Mouse (Mus musculus): Measurements from ENCODE around the gene Itga3.
A peak's percentile ranks its signal among the peaks of the same experiment; 100 is the strongest.

Gene Itga3

DNA sequence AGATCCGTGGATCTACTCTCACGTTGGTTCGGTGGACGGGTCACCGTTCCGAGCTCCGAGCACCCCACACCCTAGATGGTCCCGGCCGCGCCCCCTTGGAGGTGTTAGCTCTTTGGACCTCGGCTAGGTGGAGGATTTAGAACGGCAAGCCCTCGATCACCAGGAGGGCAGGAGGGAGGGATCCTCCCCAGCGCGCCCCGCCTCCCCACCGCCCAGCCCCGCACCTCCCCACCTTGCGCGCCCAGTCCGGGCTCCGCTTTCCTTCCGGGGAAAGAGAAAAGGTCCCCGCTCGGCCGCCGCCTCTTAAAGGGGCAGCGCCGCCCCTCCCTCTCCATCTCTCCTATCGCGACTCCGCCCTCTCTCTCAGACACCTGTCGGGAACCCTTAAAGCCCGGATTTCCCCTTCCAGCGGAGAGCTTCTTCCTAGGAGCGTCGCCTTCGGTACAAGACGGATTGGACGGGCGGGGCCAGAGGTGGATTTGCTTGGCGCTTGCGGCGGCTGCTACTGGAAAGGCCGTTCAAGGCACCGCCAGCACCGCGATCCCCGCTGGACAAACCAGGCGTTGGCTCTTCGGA, at the start of gene Itga3:
Gene Itga3, minus strand, starts transcription at position 266 of the 576 bp plus-strand sequence.
- no peak for DNase-seq (ENCODE audit: low read depth, low spot score)

DNA sequence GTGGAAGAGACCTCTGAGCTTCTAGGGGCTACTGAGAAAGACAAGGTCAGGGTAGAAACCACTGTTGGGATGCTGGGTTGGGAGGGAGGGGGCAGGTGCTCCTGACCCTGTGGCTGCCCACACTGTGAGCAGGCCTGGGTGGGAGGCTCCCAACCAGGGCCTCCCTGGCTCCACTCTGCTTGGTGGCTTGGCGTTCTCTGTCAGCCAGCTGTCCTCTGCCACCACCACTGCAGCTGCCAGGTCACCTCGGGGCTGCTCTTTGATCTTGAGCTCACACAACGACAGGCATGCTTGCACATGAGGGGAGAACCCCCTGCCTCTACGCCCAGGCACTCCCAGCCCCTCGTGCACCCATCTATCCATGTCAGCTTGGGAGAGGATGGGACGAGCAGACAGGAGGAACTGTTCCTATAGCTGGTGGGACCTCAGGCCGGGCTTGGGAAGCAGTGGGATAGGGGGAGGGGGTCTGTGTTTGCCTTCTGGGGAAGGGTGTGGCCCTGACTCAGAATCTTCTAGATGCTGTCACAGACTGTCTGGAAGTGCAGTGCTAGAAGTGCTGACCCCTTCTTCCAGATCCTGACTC, 48.9 kb upstream of the Itga3 start:
- no peak for DNase-seq (ENCODE audit: low read depth, low spot score)

DNA sequence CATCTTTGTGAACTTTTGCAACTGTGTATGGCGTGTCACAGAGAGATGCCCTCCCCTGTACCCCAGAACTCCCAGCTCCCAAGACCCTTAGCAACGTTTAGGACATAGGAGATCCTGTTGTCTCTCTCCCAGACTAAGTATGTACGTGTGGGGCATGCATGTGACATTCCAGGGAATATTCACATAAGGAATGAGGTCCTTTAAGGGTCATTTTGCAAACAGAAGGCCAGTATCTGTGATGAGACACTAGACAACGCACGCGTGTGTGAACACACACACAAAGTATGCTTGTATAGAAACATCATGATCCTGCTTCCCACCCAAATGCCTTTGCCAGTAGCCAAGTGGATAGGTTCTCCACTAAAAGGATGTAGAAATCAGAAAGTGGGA, 45.5 kb upstream of the Itga3 start:
- DNase-seq (ENCODE audit: low read depth, low spot score), result no peak

DNA sequence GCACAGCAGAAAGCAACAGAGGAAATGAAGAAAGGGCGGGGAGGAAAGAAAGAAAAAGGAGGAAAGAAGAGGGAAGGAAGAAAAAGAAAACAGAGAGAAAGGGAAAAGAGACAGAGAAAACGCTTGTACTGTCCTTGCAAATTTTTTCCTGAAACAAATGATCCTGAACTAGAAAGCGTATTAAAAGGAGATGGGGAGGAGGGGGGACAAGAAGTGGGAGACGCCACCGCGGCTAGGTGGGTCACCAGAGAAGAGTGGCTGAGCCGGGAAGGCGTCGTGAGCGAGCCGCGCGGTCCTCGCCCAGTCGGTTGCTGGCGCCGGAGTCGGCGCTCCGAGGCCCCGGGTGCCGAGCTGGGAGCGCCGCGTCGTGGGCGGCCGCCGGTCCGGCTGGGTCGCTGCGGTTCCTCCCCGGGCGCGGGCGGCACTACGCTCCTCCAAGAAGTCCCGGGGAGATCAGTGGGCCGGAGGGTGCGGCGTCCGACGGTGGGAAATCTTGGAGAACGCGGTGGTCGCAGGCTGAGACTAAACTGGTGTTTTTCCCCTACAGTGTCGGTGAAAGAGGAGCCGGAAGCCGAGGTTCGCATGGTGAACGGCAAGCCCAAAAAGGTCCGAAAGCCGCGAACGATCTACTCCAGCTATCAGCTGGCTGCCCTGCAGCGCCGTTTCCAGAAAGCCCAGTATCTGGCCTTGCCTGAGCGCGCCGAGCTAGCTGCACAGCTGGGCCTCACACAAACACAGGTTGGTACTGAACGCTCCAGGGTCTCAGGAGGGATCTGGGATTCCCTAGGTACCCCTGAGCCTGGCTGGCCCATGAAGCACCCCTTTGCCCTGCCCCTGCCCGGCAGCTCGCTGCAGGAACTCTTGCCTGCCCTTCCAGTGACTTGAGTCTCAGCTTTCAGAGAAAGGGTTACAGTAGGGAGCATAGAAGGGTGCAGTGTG, 44.8 kb upstream of the Itga3 start:
- no peak for DNase-seq (ENCODE audit: low read depth, low spot score)

DNA sequence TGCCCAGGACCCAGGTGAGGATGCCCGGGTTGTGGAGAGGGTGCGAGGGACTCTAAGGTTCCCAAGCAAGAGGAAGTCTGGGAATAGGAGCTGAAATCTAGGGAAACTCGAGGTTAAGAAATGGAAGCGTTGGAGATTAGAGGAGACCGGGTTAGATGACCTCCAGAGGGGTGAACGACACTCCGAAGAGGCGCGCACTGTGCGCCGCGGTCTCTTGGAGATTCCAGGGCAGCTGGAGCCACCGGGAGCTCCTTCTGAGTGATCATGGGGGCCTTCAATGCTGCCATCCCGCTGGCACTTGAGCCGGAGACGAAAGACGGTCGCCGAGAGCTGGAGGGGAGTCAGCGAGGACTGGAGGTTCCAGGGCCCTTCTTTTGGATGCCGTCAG, 44.0 kb upstream of the Itga3 start:
- no peak for DNase-seq (ENCODE audit: low read depth, low spot score)

DNA sequence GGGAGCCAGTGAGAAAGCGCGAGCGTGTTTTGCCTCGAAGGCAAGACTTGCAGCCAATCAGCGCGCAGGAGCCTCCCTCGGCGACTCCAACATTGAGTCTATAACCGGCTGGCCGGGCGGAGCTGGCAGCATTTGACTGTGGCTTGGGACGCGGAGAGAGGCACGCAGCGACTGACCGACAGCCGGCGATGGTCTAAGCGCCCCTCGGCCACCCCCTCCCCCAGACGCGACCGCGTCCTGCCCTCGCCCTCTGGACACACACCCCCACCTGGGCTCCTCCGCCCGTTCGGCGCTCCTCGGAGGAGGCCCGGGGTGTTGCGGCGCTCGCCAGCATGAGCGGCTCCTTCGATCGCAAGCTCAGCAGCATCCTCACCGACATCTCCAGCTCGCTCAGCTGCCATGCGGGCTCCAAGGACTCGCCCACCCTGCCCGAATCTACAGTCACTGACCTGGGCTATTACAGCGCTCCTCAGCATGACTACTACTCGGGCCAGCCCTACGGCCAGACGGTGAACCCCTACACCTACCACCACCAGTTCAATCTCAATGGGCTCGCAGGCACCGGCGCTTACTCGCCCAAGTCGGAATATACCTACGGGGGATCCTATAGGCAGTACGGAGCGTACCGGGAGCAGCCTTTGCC, 43.5 kb upstream of the Itga3 start, which contains the start of gene Dlx3:
Gene Dlx3, plus strand, starts transcription at position 130 of the 643 bp plus-strand sequence.
- DNase-seq (ENCODE audit: low read depth, low spot score), result no peak

DNA sequence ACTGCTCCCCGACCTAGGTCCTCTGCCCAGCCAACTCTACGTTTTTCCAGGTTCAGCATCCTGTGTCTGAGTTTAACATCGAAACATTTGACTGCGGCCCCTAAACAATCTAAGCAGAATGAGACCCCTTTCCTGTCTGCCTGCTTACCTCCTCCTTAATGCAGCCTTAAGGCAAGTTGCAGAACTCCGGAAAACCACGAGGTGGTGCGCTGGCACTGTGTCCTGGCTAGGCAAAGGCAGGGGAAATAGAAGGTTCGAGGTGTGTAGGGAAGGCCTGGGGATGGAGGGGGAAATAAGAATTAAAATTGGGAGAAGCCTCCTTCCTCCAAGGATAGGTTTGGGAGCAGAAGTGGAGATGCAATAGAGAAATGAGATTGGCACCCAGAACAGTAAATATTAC, 41.9 kb upstream of the Itga3 start:
- peak; percentile 49 for DNase-seq (ENCODE audit: low read depth, low spot score)

DNA sequence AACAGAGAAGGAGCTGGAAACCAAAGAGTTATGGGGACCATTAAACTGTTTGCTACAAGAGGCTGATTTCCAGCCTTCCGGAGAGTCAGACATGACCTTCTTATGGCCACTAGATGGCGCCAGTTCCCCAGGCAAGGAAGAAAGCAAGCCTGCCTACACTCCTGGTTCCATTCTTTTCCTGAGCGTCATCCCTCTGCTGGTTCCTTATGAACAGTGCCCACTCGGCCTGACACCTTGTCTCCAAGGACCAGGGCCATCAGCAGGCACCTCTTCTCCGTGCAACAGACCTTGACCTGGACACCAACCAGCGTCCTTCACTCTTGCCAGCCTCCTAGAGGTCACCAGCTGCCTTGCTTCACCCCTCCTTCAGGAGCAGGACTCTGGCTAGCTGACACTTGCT, 40.4 kb upstream of the Itga3 start:
- DNase-seq (ENCODE audit: low read depth, low spot score), result peak; percentile 79

DNA sequence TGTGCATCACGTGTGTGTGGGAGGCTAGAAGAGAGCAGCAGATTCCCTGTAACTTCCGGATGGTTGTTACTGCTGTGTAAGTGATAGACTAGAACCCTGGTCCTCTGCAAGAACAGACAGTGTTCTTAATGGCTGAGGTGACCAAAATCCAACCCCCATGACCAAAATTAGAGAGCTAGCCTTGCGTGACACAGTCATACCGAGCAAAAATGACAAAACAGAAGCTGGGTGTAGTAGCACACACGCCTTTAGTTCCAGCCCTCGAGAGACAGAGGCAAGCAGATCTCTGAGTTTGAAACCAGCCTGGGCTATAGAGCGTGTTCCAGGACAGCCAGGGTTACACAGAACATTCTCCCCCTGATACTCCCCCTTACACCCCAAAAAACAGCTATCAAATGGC, 33.5 kb upstream of the Itga3 start:
- no peak for DNase-seq (ENCODE audit: low read depth, low spot score)

DNA sequence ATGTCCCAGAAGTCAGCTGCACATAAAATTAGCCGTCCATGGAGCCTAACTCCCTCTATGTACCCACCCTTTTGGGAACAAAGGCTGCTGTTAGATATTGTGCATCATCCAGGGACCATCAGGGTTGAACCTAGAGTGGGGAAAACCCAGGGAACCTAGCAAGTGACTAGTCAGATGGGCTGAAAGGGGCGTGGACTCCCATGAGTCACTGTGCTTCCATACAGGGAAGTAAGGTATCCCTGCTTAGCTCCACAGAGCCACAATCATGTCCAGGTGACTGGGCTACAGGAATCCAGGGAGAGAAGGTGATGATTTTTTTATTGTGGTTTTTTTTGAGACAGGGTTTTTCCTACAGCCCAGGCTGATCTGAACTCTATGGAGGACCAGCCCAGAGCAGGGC, 32.4 kb upstream of the Itga3 start:
- DNase-seq (ENCODE audit: low read depth, low spot score), result no peak

DNA sequence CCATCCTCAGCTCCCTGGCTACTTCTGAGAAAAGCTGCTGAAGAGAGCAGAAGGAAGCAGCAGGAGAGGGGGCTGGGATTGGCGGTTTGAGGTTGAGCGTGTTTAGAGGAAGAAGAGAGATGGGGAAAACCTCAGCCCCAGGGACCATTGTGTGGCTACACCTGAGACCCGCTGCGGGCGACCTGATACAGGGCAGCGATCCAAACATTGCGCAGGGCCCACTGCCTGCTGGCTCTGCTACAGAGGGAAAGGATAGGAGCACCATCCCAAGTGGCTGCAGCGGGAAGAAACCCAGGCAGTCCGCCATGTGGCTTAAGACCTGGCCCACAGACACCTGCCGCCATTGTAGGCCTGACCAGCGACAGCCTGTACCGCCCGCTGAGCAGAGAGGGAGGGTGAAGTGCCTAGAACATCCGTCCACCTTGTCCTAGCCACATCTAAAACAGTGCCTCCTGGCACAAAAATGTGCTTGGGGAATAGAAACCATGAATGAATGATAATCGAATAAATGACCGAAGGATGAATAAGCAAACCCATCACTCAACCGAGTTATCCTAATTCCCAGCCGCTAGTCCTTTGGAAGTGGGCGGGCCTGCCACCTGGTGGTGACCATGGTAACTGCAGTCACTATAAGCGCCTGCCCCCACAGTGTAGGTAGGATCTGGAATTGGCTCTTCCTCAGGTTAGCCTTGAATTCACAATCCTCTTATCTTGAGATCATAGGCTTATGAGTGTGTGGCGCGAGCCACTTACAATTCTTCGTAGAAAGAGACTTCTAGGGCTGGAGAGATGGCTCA, 30.0 kb upstream of the Itga3 start:
- DNase-seq (ENCODE audit: low read depth, low spot score), result peak; percentile 52

DNA sequence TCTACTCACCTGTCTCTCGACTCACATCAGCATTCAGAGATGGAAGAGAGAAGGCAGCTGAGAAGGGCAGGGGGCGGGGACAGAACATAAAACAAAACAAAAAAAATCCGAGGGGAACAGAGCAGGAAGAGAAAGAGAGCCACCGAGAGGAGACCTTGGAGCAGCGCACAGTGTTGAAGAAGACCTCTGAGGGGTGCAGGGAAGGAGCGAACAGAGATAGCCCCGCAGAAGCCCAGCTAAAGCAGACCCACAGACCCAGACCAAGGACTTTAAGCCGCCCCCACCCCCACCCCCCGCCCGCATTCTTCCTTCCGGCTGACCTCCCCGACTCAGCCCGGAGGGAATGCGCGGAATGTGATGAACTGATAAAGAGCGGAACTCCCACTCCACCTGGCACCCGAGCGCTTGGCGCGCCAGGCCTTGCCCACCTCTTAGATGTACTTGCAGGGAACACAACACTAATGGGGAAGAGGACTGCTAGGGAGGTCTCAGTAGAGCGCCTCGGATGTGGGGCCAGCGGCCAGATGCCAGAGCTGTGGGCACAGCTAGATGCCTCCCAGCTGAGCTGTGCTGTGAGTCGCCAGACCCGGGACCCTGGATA, 28.8 kb upstream of the Itga3 start:
- no peak for DNase-seq (ENCODE audit: low read depth, low spot score)

DNA sequence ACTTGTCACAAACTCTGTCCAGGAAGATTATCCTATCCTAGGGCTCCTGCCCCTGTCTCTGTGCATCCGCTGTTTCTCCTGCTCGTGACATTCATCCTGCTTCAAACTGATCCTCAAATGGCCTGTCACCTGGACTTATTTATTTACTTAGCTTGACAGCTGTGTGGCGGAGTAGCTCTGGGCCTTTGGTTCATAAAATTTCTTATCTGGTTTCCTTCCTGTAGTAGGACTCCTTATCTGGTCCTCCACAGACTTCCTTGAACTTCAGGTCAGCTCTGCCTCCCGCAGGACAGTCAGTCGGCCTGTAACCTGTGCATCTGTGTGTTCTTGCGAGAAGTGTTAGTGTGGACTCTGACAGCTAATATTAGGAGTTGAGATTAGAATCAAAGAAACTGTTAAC, 27.7 kb upstream of the Itga3 start:
- no peak for DNase-seq (ENCODE audit: low read depth, low spot score)

DNA sequence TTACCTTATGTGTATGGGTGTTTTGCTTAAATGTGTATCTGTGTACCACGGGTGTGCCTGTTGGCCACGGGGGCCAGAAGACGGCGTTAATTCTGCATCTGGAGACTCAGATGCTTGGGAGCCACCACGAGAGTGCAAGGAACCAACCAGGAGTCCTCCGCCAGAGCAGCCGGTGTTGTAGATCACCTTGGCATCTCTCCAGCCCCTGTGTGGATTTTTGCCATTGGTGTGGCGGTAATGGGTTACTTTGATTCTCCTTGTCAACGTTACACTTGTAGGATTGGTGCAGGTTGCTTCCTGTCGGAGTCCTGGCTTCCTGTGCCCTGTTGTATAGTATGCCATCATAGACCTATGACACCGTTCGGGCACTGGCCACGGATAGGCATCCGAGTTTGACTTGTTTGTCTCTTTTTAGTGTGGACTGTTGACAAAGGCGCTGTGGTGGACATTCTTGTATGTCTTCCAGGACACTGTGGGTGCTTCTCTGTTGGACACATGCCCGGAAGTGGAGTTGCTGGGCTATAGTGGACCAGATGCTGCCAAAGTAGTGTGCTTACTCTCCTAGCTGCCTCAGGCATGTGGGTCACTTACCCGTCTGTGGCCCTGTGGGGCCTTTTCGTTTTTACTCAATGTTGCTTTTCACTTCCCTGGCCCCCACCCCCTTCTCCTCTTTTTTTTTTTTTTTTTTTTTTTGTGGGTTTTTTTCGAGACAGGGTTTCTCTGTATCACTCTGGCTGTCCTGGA, 25.7 kb upstream of the Itga3 start:
- DNase-seq (ENCODE audit: low read depth, low spot score), result no peak

DNA sequence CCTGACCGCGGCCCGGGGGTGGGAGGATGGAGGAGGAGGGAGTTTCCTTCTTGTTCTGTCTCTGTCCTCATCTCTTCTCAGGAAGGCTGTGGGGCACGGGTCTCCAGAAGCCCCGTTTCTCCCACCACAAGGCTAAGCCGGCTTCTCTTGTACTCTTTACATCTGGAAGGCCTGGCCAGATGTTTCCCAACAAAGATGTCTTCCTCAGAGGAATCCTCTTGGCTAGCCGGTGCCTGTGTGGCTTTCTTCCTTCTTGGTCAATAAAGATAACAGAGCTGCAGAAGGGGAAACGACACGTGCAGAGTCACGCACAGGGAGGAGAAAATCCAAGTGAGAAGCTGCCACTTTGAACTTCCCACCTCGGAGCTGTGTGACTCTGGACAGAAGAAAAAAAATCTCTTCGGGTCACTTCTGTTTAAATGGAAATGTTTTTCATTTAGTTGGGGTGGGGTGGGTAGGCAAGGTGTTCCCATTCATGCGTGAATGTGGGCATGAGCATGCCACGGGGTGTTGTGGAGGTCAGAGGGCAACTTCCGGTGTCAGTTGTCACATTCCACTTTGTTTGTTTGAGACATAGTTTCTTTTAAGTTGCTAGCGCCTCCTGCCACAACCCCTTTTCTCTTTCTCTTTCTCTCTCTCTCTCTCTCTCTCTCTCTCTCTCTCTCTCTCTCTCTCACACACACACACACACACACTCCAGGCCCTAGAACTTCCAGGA, 24.6 kb upstream of the Itga3 start:
- no peak for DNase-seq (ENCODE audit: low read depth, low spot score)

DNA sequence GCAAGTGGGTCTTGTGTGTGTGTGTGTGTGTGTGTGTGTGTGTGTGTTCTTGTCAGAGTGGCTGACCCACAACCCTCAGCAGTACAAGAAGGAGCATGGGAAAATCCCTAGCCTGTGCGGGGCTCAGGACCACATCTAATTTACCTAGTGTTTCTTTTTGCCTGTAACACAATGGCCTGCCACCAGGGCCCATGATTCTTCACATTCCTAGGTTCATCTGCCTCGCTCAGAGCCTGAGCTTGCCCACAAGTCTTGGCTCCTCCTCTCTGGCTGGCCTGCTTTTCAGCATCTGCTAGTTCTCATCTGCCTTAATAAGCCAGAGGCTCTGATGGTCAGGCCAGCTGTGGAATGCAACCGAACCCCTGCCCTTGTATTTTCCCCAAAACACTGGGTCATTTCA, 23.8 kb upstream of the Itga3 start:
- DNase-seq (ENCODE audit: low read depth, low spot score), result no peak

DNA sequence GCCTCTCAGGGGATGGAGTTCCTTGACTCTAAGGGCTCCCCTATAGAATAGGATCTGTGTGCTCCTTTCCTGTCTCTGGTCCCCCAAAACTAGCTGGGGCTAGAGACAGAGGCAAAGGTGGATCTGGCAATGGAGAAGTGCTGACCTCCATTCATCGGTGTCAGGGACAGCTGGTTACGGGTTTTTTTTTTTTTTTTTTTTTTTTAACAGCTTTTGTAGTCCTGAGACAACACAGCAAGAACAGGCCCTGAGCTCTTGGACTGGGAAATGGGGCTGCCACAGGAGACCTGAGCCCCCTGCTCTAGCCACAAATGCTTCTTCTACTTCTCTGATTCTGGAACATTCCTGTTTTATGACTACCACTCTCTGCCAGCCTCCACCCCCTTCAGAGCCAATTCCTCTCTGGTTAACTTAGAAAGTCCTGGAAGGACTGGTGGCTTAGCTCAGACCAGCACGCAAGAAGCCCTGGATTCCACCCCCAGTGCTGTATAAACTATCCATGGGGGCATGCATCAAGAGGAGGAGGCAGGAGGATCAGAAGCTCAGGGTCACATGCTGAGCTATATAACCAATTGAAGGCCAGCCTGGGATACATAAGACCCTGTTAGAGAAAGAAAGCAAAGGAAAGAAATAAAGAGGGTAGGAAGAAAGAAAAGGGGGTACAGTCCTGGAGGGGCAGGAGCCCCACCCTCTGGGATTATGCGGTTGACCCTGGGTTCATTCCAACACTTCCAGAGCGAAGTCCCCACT, 21.9 kb upstream of the Itga3 start:
- DNase-seq (ENCODE audit: low read depth, low spot score), result no peak

DNA sequence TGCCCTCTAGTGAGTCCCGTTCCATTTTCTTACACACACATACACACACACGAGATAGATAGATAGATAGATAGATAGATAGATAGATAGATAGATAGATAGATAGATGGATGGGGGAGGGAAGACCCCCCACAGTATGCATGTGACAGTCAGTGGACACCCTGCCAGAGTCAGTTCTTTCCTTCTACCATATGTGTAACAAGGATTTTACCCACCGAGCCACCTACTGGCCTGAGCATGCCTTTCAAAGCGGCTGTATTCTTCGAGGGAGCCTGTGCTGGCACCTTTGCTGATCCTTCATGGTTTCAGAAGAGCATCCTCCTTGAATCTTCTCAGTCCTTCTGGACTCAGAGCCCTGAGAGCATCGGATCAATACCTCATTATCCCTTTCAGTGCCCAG, 21.3 kb upstream of the Itga3 start:
- DNase-seq (ENCODE audit: low read depth, low spot score), result no peak

All from A20 (cell line).